Mouse (Mus musculus) hindbrain, embryonic 12.5 days (tissue): ENCODE results near the gene Cenpk. TPM values are rescaled to one million over a fixed set of nuclear protein-coding genes. Genes with fewer than 3 reads are reported as not detected.
A peak's percentile ranks its signal among the peaks of the same experiment; 100 is the strongest.

ENCODE experiments used
- ATAC-seq: fragments of 200-750 bp; cut with Nextera tagmentation; 2 replicates; pipeline ENCODE4 v1.8.0; 2017; ENCODE audit warnings: moderate TSS enrichment; ENCODE audit not compliant: low FRiP score
- H3K27ac ChIP-seq: fragments of 300-500 bp; sonication (generic); 2 replicates; pipeline ENCODE4 v1.5.1; 2016; ENCODE audit warnings: mild to moderate bottlenecking
- H3K27me3 ChIP-seq: fragments of 300-500 bp; sonication (generic); 2 replicates; pipeline ENCODE4 v1.6.1; 2016; ENCODE audit warnings: mild to moderate bottlenecking
- H3K36me3 ChIP-seq: fragments of 300-500 bp; sonication (generic); 2 replicates; pipeline ENCODE4 v1.6.1; 2016; ENCODE audit warnings: mild to moderate bottlenecking
- H3K4me1 ChIP-seq: fragments of 300-500 bp; sonication (generic); 2 replicates; pipeline ENCODE4 v1.6.1; 2016
- H3K4me2 ChIP-seq: fragments of 300-500 bp; sonication (generic); replicated peaks from 2 replicates; pipeline ENCODE4 v1.6.1; 2016; ENCODE audit warnings: mild to moderate bottlenecking
- H3K4me3 ChIP-seq: fragments of 300-500 bp; sonication (generic); 2 replicates; pipeline ENCODE4 v1.5.1; 2016; ENCODE audit warnings: mild to moderate bottlenecking
- H3K9ac ChIP-seq: fragments of 300-500 bp; sonication (generic); 2 replicates; pipeline ENCODE4 v1.6.1; 2016; ENCODE audit warnings: mild to moderate bottlenecking, moderate library complexity
- H3K9me3 ChIP-seq: fragments of 300-500 bp; sonication (generic); replicated peaks from 2 replicates; pipeline ENCODE4 v1.6.1; 2016; ENCODE audit warnings: mild to moderate bottlenecking
- WGBS: fragments of 180-500 bp; shearing (Covaris S2); methylation state at CpG from one replicate; pipeline ENCODE4 v1.1.7; 2016; 5-methylcytosine and 5-hydroxymethylcytosine counted together
- polyA plus RNA-seq: library from polyadenylated mRNA; unstranded; fragments of >200 nt; fragmentation: Nextera tagmentation; extraction: Ambion mirVana; gene quantifications from 2 replicates; pipeline ENCODE4 v1.2.1, GENCODE M21; 2016

Gene Cenpk
- polyA plus RNA-seq, 1 experiment from 2014 or later = 46.2 TPM

DNA sequence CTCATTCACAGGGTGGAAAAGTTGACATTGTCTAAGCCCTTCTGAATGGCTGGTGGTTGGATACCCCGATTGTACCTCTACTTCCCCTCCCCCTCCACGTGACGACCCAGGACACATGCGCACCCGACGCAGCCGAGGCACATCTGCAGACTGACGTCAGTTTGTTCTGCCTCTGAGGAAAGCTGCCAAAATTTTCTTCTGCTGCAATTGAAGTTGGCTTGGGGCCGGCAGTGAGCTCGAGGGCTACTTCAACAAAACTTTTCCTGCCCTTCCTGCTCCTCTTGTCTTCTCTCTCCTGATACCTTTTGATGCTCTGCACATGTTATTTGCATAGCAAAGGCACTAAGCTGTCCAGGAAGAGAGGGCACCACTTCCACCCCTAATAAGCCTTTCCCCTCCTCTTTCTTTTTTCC lies 58.5 kb downstream of the Cenpk start:
- 0% methylated on average over 10 of the region's 10 CpGs for WGBS
- peak; percentile 91 for ATAC-seq
- Histone ChIP-seq H3K9ac (peak overlapping the region; percentile 43; the same call in 1 of the 2 replicates), H3K27ac (peak overlapping the region; percentile 66), H3K9me3 (no peaks in the 10 kb centered on the region), H3K27me3 (no peaks in the 10 kb centered on the region), H3K36me3 (no peaks in the 10 kb centered on the region), H3K4me3 (peak overlapping the region; percentile 39), H3K4me1 (peaks cover 9% of the 10 kb centered on the region; the same call in 1 of the 2 replicates), H3K4me2 (peak overlapping the region; percentile 58)

DNA sequence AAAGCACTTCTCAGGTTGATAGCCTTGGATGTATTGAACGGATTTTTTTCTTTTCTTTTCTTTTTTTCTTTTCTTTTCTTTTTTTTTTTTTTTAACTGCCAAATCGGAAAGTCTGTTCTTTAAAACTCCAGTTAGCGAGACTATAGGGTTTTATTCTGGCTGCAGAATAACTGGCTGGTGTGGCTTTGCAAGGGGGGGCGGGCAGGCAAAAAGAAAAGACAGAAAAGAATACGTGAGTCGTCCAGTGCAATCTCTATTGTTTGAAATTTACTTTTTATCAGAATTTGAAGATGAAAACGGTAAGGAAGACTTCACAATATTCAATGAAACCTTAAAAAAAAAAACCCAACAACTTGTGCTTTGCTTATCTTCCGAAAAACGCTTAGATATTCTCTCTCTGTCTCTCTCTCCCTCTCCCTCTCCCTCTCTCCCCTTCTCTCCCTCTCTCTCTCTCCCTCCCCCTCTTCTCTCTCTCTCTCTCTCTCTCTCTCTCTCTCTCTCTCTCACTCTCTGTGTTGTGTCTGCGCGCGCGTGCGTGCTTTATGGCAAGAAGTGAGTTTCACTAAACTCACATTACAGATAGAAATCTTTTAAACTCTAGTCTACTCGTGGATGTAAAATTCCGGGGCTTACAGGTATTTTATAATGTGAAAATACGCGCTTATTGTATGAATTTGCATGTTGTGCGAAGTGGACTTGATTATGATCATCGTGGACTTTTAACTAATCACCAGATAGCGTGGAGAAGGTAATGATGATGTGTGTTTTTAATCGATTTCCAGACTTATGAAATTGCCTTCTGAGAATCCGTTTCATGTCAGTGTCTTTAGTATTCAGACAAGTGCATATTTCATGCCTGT lies 59.2 kb downstream of the Cenpk start, which contains the start of gene Adamts6:
Gene Adamts6, plus strand, starts transcription at position 470 of the 860 bp plus-strand sequence.
- peak within 1 kb of the TSS; percentile 39 for H3K4me3 ChIP-seq
- peaks cover 9% of the 10 kb centered on the region; the same call in 1 of the 2 replicates for H3K4me1 ChIP-seq
- no peaks in the 10 kb centered on the region for H3K9me3 ChIP-seq
- H3K27ac ChIP-seq = peak within 1 kb of the TSS; percentile 66
- 1% methylated on average over 23 of the region's 23 CpGs for WGBS
- H3K27me3 ChIP-seq = no peaks in the 10 kb centered on the region
- H3K9ac ChIP-seq = peak within 1 kb of the TSS; percentile 55
- no peaks in the 10 kb centered on the region for H3K36me3 ChIP-seq
- peak within 1 kb of the TSS; percentile 58 for H3K4me2 ChIP-seq
- ATAC-seq = no peak

DNA sequence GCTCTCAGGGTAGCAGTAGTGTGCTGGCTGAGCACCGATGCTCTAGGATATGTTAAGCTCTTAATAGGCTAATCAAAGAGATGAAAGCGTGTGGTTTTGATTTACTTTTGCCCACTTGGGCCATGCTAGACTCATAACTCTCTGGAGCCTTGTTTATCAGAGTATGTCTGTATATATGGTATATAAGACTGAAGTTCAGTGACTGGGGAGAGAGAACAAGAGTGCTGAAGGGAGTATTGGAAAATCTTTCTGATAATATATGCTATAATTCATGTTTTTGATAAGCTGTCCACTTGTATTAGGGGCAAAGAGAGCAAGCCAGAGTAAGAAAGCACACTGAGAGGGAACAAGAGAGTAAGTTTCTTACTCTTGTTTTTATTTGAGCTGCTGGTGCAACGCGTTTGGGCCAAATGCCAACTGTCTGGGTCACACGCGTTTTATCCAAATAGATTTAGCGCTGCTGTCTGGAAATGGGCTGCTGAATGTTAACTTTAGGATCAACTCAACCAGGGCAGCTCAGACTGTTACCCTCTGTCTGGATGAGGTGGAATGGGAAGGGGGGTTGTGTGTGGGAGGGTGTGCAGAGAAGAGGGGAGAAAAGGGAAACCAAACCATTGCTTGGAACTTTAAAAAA lies 59.9 kb downstream of the Cenpk start:
- Histone ChIP-seq H3K9ac (peak overlapping the region; percentile 55), H3K36me3 (no peaks in the 10 kb centered on the region), H3K4me3 (peak overlapping the region; percentile 39), H3K27ac (peak overlapping the region; percentile 66), H3K27me3 (no peaks in the 10 kb centered on the region), H3K4me1 (peaks cover 9% of the 10 kb centered on the region; the same call in 1 of the 2 replicates), H3K4me2 (peak overlapping the region; percentile 58), H3K9me3 (no peaks in the 10 kb centered on the region)
- 2% methylated on average over 7 of the region's 7 CpGs for WGBS
- ATAC-seq = peak; percentile 51

DNA sequence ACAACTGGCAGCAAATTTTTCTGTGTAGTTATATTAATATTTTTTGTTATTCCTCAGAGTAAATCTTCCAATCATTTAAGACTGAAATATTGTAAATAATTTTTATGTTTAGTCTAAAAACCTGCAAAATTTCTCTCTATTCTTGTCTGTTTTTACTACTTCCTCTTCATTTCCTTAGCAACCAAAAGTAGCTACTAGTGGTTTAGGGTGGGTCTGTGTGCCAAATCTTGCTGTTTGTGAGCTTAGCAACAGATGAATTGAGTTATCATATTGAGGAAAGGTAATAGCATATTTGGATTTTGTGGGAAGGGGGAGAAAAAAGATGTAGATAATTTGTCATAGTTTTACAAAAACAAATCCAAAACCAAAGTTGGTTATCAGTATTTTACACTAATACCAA lies 60.8 kb downstream of the Cenpk start:
- Histone ChIP-seq H3K4me1 (peaks cover 9% of the 10 kb centered on the region; the same call in 1 of the 2 replicates), H3K4me2 (peak overlapping the region; percentile 58), H3K9me3 (no peaks in the 10 kb centered on the region), H3K36me3 (no peaks in the 10 kb centered on the region), H3K27me3 (no peaks in the 10 kb centered on the region), H3K4me3 (no peak overlapping the region), H3K27ac (no peak overlapping the region), H3K9ac (no peak overlapping the region)
- no peak for ATAC-seq

DNA sequence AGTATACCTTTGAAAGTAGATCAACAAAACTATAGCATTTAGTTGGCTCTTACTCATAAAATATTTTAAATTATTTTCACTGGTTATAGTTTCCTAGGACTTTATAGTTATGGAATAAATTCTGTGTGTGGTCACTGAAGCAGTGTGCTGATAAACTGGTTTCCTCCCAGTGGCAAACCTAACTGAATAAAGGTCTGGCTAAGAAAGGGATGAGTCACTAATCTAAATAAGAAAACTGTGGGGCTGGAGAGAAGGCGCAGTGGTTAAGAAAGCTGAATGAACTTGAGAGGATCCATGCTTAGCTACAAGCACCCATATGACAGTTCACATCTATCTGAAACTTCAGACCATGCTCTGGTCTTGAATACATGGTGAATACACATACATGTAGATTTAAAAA lies 67.1 kb downstream of the Cenpk start:
- no peaks in the 10 kb centered on the region for H3K4me1 ChIP-seq
- WGBS = 93% methylated on average over 1 of the region's 1 CpGs
- peaks cover 3% of the 10 kb centered on the region; the same call in 1 of the 2 replicates for H3K36me3 ChIP-seq
- no peak for ATAC-seq
- H3K27me3 ChIP-seq = no peaks in the 10 kb centered on the region
- H3K9ac ChIP-seq = no peak overlapping the region
- H3K27ac ChIP-seq = no peak overlapping the region
- H3K4me3 ChIP-seq = no peak overlapping the region
- no peak overlapping the region for H3K4me2 ChIP-seq
- no peaks in the 10 kb centered on the region for H3K9me3 ChIP-seq

Other genes starting within 250 kb of the Cenpk start
- gene Nln, start 119.0 kb upstream of the Cenpk start, polyA plus RNA-seq = 29.2 and 31.2 TPM in 2 replicates
- gene Sgtb, start 118.9 kb upstream of the Cenpk start, polyA plus RNA-seq = 26.9 and 28.9 TPM in 2 replicates
- gene Trappc13, start 50.1 kb upstream of the Cenpk start, polyA plus RNA-seq = 73.4 and 77.6 TPM in 2 replicates
- 28.1 and 31.4 TPM in 2 replicates for gene Trim23, start 49.8 kb upstream of the Cenpk start, polyA plus RNA-seq
- gene Ppwd1, start 232 bp downstream of the Cenpk start, polyA plus RNA-seq = 13.1 and 13.6 TPM in 2 replicates
- gene Adamts6, start 59.2 kb downstream of the Cenpk start, polyA plus RNA-seq = 3.9 and 4.2 TPM in 2 replicates